Mouse (Mus musculus): ENCODE results near the gene Dlg2. TPM values are rescaled to one million over a fixed set of nuclear protein-coding genes. Genes with fewer than 3 reads are reported as not detected.

The Dlg2 gene
- polyA plus RNA-seq, 1 experiment, result 4.1 TPM

DNA sequence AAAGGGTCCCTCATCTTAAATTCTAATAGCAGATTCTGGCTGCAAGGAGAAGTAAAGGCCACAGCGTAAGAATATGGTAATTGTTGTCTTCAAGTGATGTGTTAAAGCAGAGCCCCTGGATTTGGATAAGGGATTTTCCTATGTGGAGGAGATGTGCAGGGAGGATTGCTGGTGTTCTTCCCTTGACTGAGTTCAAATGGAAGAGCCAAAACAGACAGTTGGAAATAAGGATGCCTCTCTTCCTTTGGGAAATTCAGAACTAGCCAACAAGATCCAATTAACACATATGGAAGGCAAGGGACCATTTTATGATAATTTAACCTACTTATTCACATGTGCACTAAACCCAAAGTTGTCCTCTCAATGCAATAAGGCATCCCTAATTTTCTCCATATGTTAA, 1034.6 kb downstream of the Dlg2 start:
- TF ChIP-seq FLI1 (IDR thresholded peaks at IDR 0.05; ENCODE audit: low read length) (no peak), GATA1 (IDR thresholded peaks at IDR 0.05; ENCODE audit: borderline replicate concordance, low read length) (no peak)
- Histone ChIP-seq H3K4me3 (replicated peaks) (no peak overlapping the region), H3K27me3 (replicated peaks) (no peaks in the 10 kb centered on the region), H3K9me3 (no peaks in the 10 kb centered on the region), H3K4me1 (peaks cover 3% of the 10 kb centered on the region; the same call in 1 of the 2 replicates), H3K36me3 (replicated peaks; ENCODE audit: low read length) (no peaks in the 10 kb centered on the region)

GRCm38 (mm10) chr7:91514445-91514844, 1038.0 kb downstream of the Dlg2 start:
- Histone ChIP-seq H3K4me3 (replicated peaks) (no peak overlapping the region), H3K4me1 (no peaks in the 10 kb centered on the region), H3K9me3 (no peaks in the 10 kb centered on the region), H3K36me3 (replicated peaks; ENCODE audit: low read length) (no peaks in the 10 kb centered on the region), H3K27me3 (replicated peaks) (no peaks in the 10 kb centered on the region)
- no peak for TF ChIP-seq FLI1 (IDR thresholded peaks at IDR 0.05; ENCODE audit: low read length)
- no peak for TF ChIP-seq GATA1 (IDR thresholded peaks at IDR 0.05; ENCODE audit: borderline replicate concordance, low read length)

DNA sequence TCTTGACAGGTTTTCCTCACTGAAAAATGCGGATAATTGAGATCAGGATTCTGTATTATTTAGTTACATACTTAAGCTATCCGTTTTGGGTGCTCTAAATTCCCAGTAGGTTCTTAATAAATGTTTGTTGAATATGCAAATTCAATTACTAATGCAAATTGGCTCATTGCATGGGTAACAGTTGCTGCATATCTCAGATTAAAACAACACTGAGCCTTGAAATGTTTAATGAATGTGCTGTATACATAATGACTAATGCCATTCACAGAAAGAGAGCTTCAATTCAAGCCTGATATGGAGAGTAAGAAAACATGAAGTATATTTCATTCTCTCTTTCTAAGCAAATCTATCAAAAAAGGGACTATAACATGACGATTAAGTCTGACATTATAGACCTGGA, 1039.8 kb downstream of the Dlg2 start:
- H3K4me1 ChIP-seq, result no peaks in the 10 kb centered on the region
- no peak overlapping the region for H3K4me3 ChIP-seq (replicated peaks)
- TF ChIP-seq GATA1 (IDR thresholded peaks at IDR 0.05; ENCODE audit: borderline replicate concordance, low read length) (no peak), FLI1 (IDR thresholded peaks at IDR 0.05; ENCODE audit: low read length) (no peak)
- H3K9me3 ChIP-seq, result no peaks in the 10 kb centered on the region
- H3K36me3 ChIP-seq (replicated peaks; ENCODE audit: low read length), result no peaks in the 10 kb centered on the region
- H3K27me3 ChIP-seq (replicated peaks), result no peaks in the 10 kb centered on the region

- H3K36me3 ChIP-seq (replicated peaks; ENCODE audit: low read length), result no peaks in the 10 kb centered on the region
- H3K4me3 ChIP-seq (replicated peaks), result no peak overlapping the region
- no peaks in the 10 kb centered on the region for H3K4me1 ChIP-seq
- H3K27me3 ChIP-seq (replicated peaks), result no peaks in the 10 kb centered on the region
- H3K9me3 ChIP-seq, result no peaks in the 10 kb centered on the region
- TF ChIP-seq GATA1 (IDR thresholded peaks at IDR 0.05; ENCODE audit: borderline replicate concordance, low read length), result no peak
- TF ChIP-seq FLI1 (IDR thresholded peaks at IDR 0.05; ENCODE audit: low read length), result no peak
Measured at GRCm38 (mm10) chr7:91525859-91526258, 1049.4 kb downstream of the Dlg2 start.

DNA sequence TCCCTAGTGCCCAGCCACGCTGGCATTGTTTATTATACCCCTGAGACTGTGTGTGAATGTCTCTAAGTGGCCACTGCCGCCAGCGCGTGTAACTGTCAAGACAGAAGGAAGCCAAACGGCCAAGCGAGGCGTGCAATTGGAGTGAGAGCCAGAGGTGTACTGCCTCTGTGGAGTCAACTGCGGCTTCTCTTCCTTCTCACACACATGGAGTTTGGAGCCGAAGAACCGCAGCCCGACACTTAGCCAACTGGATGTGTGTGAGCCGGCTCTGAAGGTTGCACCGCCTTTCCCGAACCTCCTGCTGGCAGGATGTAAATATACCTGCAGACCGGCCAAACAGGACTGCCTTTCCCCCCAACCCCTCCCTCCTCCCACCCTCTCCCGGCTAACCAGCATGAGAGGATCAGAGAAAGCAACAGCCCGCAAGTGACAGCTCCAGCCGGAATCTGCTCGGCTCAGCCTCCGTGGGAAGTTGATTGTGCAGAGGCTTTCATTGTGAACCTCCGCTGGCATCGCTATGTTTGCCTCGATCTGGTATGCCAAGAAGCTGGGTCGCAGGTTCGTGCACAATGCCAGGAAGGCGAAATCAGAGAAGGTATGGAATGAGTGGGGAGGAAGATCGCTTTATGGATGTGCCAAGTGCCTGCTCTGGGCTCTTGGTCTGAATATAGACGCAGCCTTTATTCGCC, 1066.3 kb downstream of the Dlg2 start:
- TF ChIP-seq GATA1 (IDR thresholded peaks at IDR 0.05; ENCODE audit: borderline replicate concordance, low read length) (no peak), FLI1 (IDR thresholded peaks at IDR 0.05; ENCODE audit: low read length) (no peak)
- H3K36me3 ChIP-seq (replicated peaks; ENCODE audit: low read length), result peaks cover 5% of the 10 kb centered on the region
- peak overlapping the region; percentile 90 for H3K4me3 ChIP-seq (replicated peaks)
- H3K4me1 ChIP-seq, result peaks cover 64% of the 10 kb centered on the region
- no peaks in the 10 kb centered on the region for H3K9me3 ChIP-seq
- H3K27me3 ChIP-seq (replicated peaks), result no peaks in the 10 kb centered on the region

GRCm38 (mm10) chr7:91543286-91543650, 1066.8 kb downstream of the Dlg2 start:
- Histone ChIP-seq H3K27me3 (replicated peaks) (no peaks in the 10 kb centered on the region), H3K4me3 (replicated peaks) (peak overlapping the region; percentile 90), H3K4me1 (peaks cover 70% of the 10 kb centered on the region), H3K36me3 (replicated peaks; ENCODE audit: low read length) (peaks cover 5% of the 10 kb centered on the region), H3K9me3 (no peaks in the 10 kb centered on the region)
- TF ChIP-seq FLI1 (IDR thresholded peaks at IDR 0.05; ENCODE audit: low read length) (no peak), GATA1 (IDR thresholded peaks at IDR 0.05; ENCODE audit: borderline replicate concordance, low read length) (no peak)

DNA sequence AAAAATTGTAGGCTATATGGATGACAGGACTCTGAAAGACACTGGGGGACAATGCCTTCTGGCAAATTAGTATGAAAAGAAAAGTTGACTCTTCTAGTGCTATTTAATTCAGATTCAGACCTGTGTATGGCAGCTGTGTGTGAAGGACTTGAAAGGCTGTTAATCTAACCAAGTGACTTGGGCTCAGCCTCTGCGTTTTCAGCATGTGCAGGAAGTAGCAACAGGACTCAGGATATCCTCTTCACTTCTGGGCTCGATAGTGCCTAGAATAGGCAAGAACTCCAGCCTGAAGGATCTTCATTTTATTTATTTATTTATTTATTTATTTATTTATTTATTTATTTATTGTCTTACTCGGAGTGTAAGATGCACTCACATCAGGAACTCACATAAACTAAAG, 1068.1 kb downstream of the Dlg2 start:
- Histone ChIP-seq H3K4me1 (peaks cover 83% of the 10 kb centered on the region), H3K9me3 (no peaks in the 10 kb centered on the region), H3K27me3 (replicated peaks) (no peaks in the 10 kb centered on the region), H3K36me3 (replicated peaks; ENCODE audit: low read length) (peaks cover 5% of the 10 kb centered on the region), H3K4me3 (replicated peaks) (peak overlapping the region; percentile 73)
- TF ChIP-seq GATA1 (IDR thresholded peaks at IDR 0.05; ENCODE audit: borderline replicate concordance, low read length) (no peak), FLI1 (IDR thresholded peaks at IDR 0.05; ENCODE audit: low read length) (no peak)

DNA sequence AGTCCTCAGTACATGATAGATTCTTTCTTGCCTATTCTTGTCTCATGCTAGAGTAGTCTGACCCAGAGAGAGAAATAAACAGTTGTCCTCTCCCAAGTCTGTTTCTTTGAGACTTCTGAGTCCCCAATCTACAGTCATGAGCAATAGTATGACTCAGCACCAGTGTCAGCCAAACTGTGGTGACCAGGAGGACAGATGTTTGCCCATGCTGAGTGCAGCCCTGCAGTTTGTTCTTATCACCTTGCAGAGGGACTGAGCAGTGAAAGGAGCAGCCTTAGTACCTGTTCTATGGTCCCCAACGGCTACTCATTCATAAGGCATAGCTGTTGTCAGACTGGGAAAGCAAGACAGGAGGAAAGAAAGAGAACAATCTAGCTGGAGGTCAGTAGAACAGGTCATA, 1072.3 kb downstream of the Dlg2 start:
- H3K4me3 ChIP-seq (replicated peaks), result peak overlapping the region; percentile 81
- H3K36me3 ChIP-seq (replicated peaks; ENCODE audit: low read length), result peaks cover 5% of the 10 kb centered on the region
- no peaks in the 10 kb centered on the region for H3K27me3 ChIP-seq (replicated peaks)
- H3K9me3 ChIP-seq, result no peaks in the 10 kb centered on the region
- TF ChIP-seq GATA1 (IDR thresholded peaks at IDR 0.05; ENCODE audit: borderline replicate concordance, low read length), result no peak
- no peak for TF ChIP-seq FLI1 (IDR thresholded peaks at IDR 0.05; ENCODE audit: low read length)
- peaks cover 74% of the 10 kb centered on the region for H3K4me1 ChIP-seq

DNA sequence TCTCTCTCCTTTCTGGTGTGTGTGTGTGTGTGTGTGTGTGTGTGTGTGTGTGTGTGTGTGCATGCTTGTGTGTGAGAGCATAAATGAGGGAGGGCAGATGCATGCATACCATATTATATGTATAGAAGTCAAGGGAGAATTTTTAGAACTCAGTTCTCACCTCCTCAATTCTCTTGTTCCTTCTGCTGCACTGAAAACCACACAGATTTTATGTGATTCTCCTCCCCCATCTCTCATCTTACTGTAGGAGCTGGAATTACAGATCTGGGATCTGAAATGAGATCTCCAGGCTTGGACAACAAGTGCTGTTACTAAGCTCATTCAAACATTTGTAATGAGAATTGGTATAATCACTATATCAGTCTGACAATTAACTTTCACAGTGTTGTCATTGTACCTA, 1081.1 kb downstream of the Dlg2 start:
- TF ChIP-seq GATA1 (IDR thresholded peaks at IDR 0.05; ENCODE audit: borderline replicate concordance, low read length) (no peak), FLI1 (IDR thresholded peaks at IDR 0.05; ENCODE audit: low read length) (no peak)
- Histone ChIP-seq H3K4me3 (replicated peaks) (no peak overlapping the region), H3K36me3 (replicated peaks; ENCODE audit: low read length) (no peaks in the 10 kb centered on the region), H3K4me1 (peaks cover 11% of the 10 kb centered on the region), H3K27me3 (replicated peaks) (no peaks in the 10 kb centered on the region), H3K9me3 (no peaks in the 10 kb centered on the region)

- H3K4me3 ChIP-seq (replicated peaks), result no peak overlapping the region
- no peaks in the 10 kb centered on the region for H3K27me3 ChIP-seq (replicated peaks)
- no peaks in the 10 kb centered on the region for H3K9me3 ChIP-seq
- H3K4me1 ChIP-seq, result peaks cover 21% of the 10 kb centered on the region
- no peak for TF ChIP-seq GATA1 (IDR thresholded peaks at IDR 0.05; ENCODE audit: borderline replicate concordance, low read length)
- no peak for TF ChIP-seq FLI1 (IDR thresholded peaks at IDR 0.05; ENCODE audit: low read length)
- H3K36me3 ChIP-seq (replicated peaks; ENCODE audit: low read length), result no peaks in the 10 kb centered on the region
Measured at GRCm38 (mm10) chr7:91567423-91567822, 1091.0 kb downstream of the Dlg2 start.
